Mouse (Mus musculus) liver, embryonic 13.5 days (tissue): Measurements from ENCODE around the gene Alpi. TPM values are rescaled to one million over a fixed set of nuclear protein-coding genes. Genes with fewer than 3 reads are reported as not detected.

Experiments
- ATAC-seq: fragments of 200-750 bp; cut with Nextera tagmentation; 2 replicates; pipeline ENCODE4 v1.8.0; 2017; ENCODE audit warnings: low read depth, mild to moderate bottlenecking, moderate number of reproducible peaks, moderate library complexity
- DNase-seq: peaks from one replicate; pipeline ENCODE4 v3.0.0; 2022
- H3K27ac ChIP-seq: fragments of 300-500 bp; sonication (generic); 2 replicates; pipeline ENCODE4 v1.5.1; 2015; ENCODE audit warnings: moderate library complexity, mild to moderate bottlenecking, inconsistent platforms
- H3K27me3 ChIP-seq: fragments of 300-500 bp; sonication (generic); 2 replicates; pipeline ENCODE4 v1.6.1; 2015; ENCODE audit warnings: mild to moderate bottlenecking, inconsistent platforms
- H3K36me3 ChIP-seq: fragments of 300-500 bp; sonication (generic); 2 replicates; pipeline ENCODE4 v1.6.1; 2015; ENCODE audit warnings: mild to moderate bottlenecking, inconsistent platforms
- H3K4me1 ChIP-seq: fragments of 300-500 bp; sonication (generic); replicated peaks from 2 replicates; pipeline ENCODE4 v1.6.1; 2015; ENCODE audit warnings: inconsistent platforms
- H3K4me2 ChIP-seq: fragments of 300-500 bp; sonication (generic); 2 replicates; pipeline ENCODE4 v1.6.1; 2015; ENCODE audit warnings: inconsistent platforms, mild to moderate bottlenecking, moderate library complexity
- H3K4me3 ChIP-seq: fragments of 300-500 bp; sonication (generic); replicated peaks from 2 replicates; pipeline ENCODE4 v1.5.1; 2015; ENCODE audit warnings: mild to moderate bottlenecking, inconsistent platforms
- H3K9ac ChIP-seq: fragments of 300-500 bp; sonication (generic); 2 replicates; pipeline ENCODE4 v1.6.1; 2015; ENCODE audit warnings: mild to moderate bottlenecking, inconsistent platforms
- H3K9me3 ChIP-seq: fragments of 300-500 bp; sonication (generic); replicated peaks from 2 replicates; pipeline ENCODE4 v1.6.1; 2016; ENCODE audit warnings: inconsistent platforms
- WGBS: fragments of 180-500 bp; shearing (Covaris S2); methylation state at CpG from one replicate; pipeline ENCODE4 v1.1.7; 2015; ENCODE audit not compliant: insufficient replicate concordance; 5-methylcytosine and 5-hydroxymethylcytosine counted together
- polyA plus RNA-seq: library from polyadenylated mRNA; unstranded; fragments of >200 nt; fragmentation: Nextera tagmentation; extraction: Ambion mirVana; gene quantifications from 2 replicates; pipeline ENCODE4 v1.2.1, GENCODE M21; 2015

The Alpi gene
- not detected in 2 replicates for polyA plus RNA-seq

- Histone ChIP-seq H3K9ac (no peak within 1 kb of the TSS), H3K4me1 (peaks cover 2% of the 10 kb centered on the region; the same call in 1 of the 2 replicates), H3K36me3 (no peaks in the 10 kb centered on the region), H3K27ac (no peak within 1 kb of the TSS), H3K4me2 (no peak within 1 kb of the TSS), H3K9me3 (no peaks in the 10 kb centered on the region), H3K4me3 (no peak within 1 kb of the TSS), H3K27me3 (peaks cover 14% of the 10 kb centered on the region)
- WGBS: 64% methylated on average over 1 of the region's 1 CpGs
- ATAC-seq: no peak
- DNase-seq: no peak
Measured at GRCm38 (mm10) chr1:87101411-87101810, at the start of gene Alpi. Gene Alpi (minus strand): TSS chr1:87101606.

- Histone ChIP-seq H3K36me3 (no peaks in the 10 kb centered on the region), H3K4me3 (no peak overlapping the region), H3K27ac (no peak overlapping the region), H3K9ac (no peak overlapping the region), H3K27me3 (peaks cover 64% of the 10 kb centered on the region), H3K4me1 (peaks cover 1% of the 10 kb centered on the region; the same call in 1 of the 2 replicates), H3K9me3 (no peaks in the 10 kb centered on the region), H3K4me2 (no peak overlapping the region)
- DNase-seq: no peak
- no peak for ATAC-seq
- 31% methylated on average over 13 of the region's 13 CpGs for WGBS
Measured at GRCm38 (mm10) chr1:87149422-87149821, 48.0 kb upstream of the Alpi start.

- Histone ChIP-seq H3K27ac (no peak overlapping the region), H3K9me3 (no peaks in the 10 kb centered on the region), H3K9ac (no peak overlapping the region), H3K27me3 (0 out of 2 replicates have a peak, but pooled peaks cover 14% of the 10 kb centered on the region), H3K4me2 (no peak overlapping the region), H3K4me1 (no peaks in the 10 kb centered on the region), H3K4me3 (no peak overlapping the region), H3K36me3 (no peaks in the 10 kb centered on the region)
- DNase-seq (no peak), ATAC-seq (no peak)
- 71% methylated on average over 10 of the region's 10 CpGs for WGBS
Measured at GRCm38 (mm10) chr1:87143141-87143540, 41.7 kb upstream of the Alpi start.

DNA sequence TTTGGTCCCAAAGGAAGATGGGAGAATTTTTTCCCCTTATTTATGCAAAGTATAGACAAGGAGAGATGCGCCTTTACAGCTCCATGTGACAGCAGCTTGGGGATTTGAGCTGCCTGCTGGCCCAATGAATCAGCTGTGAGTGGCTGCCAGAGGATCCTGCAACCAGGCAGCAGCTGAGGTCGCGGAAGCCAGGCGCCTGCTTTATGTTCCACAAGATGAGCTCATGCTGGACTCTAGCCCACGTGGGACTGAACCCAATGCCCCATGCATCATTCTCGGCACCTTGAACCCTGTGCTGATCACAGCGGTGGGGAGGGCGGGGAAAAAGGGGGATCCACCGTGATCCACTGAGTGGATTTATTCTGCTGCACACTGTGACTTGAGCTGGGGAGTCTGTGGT, 41.0 kb upstream of the Alpi start:
- no peak for ATAC-seq
- WGBS: 64% methylated on average over 9 of the region's 9 CpGs
- Histone ChIP-seq H3K4me2 (no peak overlapping the region), H3K27ac (no peak overlapping the region), H3K9me3 (no peaks in the 10 kb centered on the region), H3K9ac (no peak overlapping the region), H3K4me3 (no peak overlapping the region), H3K27me3 (0 out of 2 replicates have a peak, but pooled peaks cover 13% of the 10 kb centered on the region), H3K36me3 (no peaks in the 10 kb centered on the region), H3K4me1 (no peaks in the 10 kb centered on the region)
- DNase-seq: no peak

GRCm38 (mm10) chr1:87141550-87141949, 40.1 kb upstream of the Alpi start:
- Histone ChIP-seq H3K4me1 (no peaks in the 10 kb centered on the region), H3K27me3 (0 out of 2 replicates have a peak, but pooled peaks cover 6% of the 10 kb centered on the region), H3K4me2 (no peak overlapping the region), H3K9me3 (no peaks in the 10 kb centered on the region), H3K4me3 (no peak overlapping the region), H3K9ac (no peak overlapping the region), H3K36me3 (no peaks in the 10 kb centered on the region), H3K27ac (no peak overlapping the region)
- DNase-seq (no peak), ATAC-seq (no peak)
- WGBS: 64% methylated on average over 4 of the region's 4 CpGs

DNA sequence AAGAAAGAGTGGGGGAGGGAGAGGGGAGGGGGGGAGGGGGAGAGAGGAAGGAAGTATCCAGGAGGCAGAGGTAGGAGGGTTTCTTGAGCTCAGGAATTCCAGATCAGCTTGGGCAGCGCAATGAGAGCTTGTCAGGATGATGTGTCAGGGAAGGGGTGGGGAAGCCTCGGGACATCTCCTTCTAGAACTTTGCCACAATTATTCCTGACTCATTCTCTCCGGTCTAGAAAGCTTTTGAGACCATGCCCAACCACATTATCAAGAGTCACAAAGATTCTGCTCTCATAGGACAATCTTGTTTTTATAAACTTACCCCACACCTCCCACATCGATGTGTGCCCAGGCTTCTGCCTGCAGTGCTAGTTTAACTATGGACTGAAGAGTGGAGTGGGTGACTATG, 30.4 kb upstream of the Alpi start:
- H3K4me3 ChIP-seq: no peak overlapping the region
- ATAC-seq (no peak), DNase-seq (no peak)
- 61% methylated on average over 4 of the region's 4 CpGs for WGBS
- H3K4me1 ChIP-seq: no peaks in the 10 kb centered on the region
- no peak overlapping the region for H3K9ac ChIP-seq
- H3K36me3 ChIP-seq: no peaks in the 10 kb centered on the region
- H3K4me2 ChIP-seq: no peak overlapping the region
- H3K27me3 ChIP-seq: peaks cover 25% of the 10 kb centered on the region
- H3K27ac ChIP-seq: no peak overlapping the region
- H3K9me3 ChIP-seq: no peaks in the 10 kb centered on the region

- 13% methylated on average over 43 of the region's 43 CpGs for WGBS
- Histone ChIP-seq H3K36me3 (no peaks in the 10 kb centered on the region), H3K4me1 (no peaks in the 10 kb centered on the region), H3K9me3 (no peaks in the 10 kb centered on the region), H3K9ac (no peak overlapping the region), H3K4me3 (no peak overlapping the region), H3K27ac (no peak overlapping the region), H3K4me2 (no peak overlapping the region), H3K27me3 (peaks cover 40% of the 10 kb centered on the region)
- ATAC-seq (no peak), DNase-seq (no peak)
Measured at GRCm38 (mm10) chr1:87127206-87128030, 26.0 kb upstream of the Alpi start.

GRCm38 (mm10) chr1:87124673-87125072, 23.3 kb upstream of the Alpi start, which contains the start of gene Akp3:
Gene Akp3 (plus strand): TSS chr1:87124973.
- ATAC-seq: no peak
- Histone ChIP-seq H3K36me3 (no peaks in the 10 kb centered on the region), H3K9ac (no peak within 1 kb of the TSS), H3K27me3 (peaks cover 43% of the 10 kb centered on the region), H3K4me1 (no peaks in the 10 kb centered on the region), H3K9me3 (no peaks in the 10 kb centered on the region), H3K4me2 (no peak within 1 kb of the TSS), H3K4me3 (no peak within 1 kb of the TSS), H3K27ac (no peak within 1 kb of the TSS)
- WGBS: 58% methylated on average over 6 of the region's 6 CpGs
- no peak for DNase-seq

- H3K4me1 ChIP-seq: no peaks in the 10 kb centered on the region
- no peak overlapping the region for H3K4me2 ChIP-seq
- DNase-seq: no peak
- H3K4me3 ChIP-seq: no peak overlapping the region
- no peak for ATAC-seq
- no peak overlapping the region for H3K27ac ChIP-seq
- H3K9me3 ChIP-seq: no peaks in the 10 kb centered on the region
- WGBS: 44% methylated on average over 1 of the region's 1 CpGs
- no peaks in the 10 kb centered on the region for H3K27me3 ChIP-seq
- H3K36me3 ChIP-seq: no peaks in the 10 kb centered on the region
- H3K9ac ChIP-seq: no peak overlapping the region
Measured at GRCm38 (mm10) chr1:87114784-87115183, 13.4 kb upstream of the Alpi start.

DNA sequence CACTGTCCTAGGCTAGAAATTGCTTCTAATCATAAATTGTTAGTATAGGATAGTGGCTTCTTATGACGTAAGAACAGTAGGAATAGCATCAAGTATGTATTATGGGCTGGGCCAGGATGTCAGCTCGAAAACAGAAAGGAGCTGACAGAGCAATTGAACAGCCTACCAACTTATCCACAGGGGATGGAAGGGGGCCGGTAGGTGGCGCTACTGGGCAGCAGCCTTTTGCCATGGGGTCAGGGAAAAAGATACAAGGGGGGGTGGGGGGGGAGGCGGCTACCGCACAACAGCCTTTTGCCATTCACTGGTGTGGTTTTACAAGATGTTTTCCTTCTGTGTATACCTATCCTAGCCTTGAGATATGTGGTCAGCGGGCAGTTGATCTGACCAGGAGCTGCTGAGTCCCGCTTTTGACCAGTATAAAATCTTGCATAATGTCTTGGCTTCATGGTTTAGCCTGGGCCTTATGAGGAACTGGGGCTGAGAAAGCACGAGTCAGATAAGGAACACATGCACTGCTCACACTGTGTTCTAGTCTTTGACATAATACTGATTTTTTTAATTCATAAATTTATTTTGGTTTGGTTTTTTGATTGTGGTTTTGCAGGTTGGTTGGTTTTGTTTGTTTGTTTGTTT, 10.4 kb upstream of the Alpi start:
- H3K4me3 ChIP-seq: no peak overlapping the region
- no peak overlapping the region for H3K27ac ChIP-seq
- WGBS: 27% methylated on average over 9 of the region's 9 CpGs
- no peak for DNase-seq
- no peaks in the 10 kb centered on the region for H3K36me3 ChIP-seq
- no peaks in the 10 kb centered on the region for H3K27me3 ChIP-seq
- no peak overlapping the region for H3K9ac ChIP-seq
- no peaks in the 10 kb centered on the region for H3K9me3 ChIP-seq
- H3K4me1 ChIP-seq: no peaks in the 10 kb centered on the region
- no peak overlapping the region for H3K4me2 ChIP-seq
- ATAC-seq: no peak

DNA sequence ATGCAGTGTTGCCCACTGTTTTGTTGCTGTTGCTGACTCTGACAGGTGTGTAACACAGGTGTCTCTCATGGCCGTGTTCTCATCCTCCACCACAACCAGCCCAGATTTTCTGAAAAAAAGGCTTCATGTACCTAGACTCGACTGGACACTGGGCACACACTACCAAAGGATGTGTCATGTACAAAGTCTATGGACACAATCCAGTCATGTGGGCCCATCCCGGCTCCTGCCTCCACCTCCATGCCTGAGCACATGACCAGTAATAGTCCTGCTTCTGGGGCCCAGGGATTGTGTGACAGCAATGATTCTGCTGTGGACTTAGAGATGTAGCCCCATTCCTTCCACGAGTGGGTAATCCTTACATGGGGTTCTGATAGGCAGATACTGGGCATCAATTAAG, 7.2 kb upstream of the Alpi start:
- Histone ChIP-seq H3K27ac (no peak overlapping the region), H3K27me3 (no peaks in the 10 kb centered on the region), H3K4me2 (no peak overlapping the region), H3K36me3 (no peaks in the 10 kb centered on the region), H3K9ac (no peak overlapping the region), H3K4me1 (no peaks in the 10 kb centered on the region), H3K9me3 (no peaks in the 10 kb centered on the region), H3K4me3 (no peak overlapping the region)
- DNase-seq (no peak), ATAC-seq (no peak)
- 61% methylated on average over 4 of the region's 4 CpGs for WGBS
